Mouse (Mus musculus): Measurements from ENCODE around the gene Pak6. TPM values are rescaled to one million over a fixed set of nuclear protein-coding genes. Genes with fewer than 3 reads are reported as not detected.

Pak6 gene
- total RNA-seq, 2 experiments from 2014 or later, result 0.05 TPM; not detected in 1

GRCm38 (mm10) chr2:118663804-118664766 lies 982 bp downstream of the Pak6 start:
- ATAC-seq (replicated peaks; ENCODE audit: poor library complexity, severe bottlenecking), result no peak

DNA sequence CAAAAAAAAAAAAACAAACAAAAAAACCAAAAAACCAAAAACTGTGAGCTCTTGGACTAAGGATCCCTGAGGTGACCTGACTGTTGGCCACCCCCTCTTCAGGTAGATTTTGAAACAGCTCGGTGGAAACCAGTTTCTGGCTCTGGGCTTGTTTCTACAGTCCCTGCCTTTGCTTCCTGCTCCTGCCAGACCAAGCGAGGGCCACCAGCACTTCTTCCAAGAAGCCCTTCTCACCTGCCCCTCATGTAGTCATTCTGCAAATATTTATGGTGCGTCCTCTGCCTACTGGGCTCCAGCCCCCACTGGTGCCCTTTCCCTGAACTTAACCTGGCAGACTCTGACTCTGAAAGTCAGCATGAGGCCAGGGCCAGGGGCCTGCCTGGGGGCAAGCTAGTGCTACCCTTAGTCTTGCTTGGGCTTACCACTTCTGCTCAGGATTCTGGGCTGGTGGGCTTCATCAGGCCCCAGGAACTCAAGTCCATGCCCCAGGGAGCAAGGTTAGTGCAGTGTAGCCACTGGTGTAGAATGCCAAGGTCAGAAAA lies 1.9 kb downstream of the Pak6 start:
- no peak for ATAC-seq (replicated peaks; ENCODE audit: poor library complexity, severe bottlenecking)

DNA sequence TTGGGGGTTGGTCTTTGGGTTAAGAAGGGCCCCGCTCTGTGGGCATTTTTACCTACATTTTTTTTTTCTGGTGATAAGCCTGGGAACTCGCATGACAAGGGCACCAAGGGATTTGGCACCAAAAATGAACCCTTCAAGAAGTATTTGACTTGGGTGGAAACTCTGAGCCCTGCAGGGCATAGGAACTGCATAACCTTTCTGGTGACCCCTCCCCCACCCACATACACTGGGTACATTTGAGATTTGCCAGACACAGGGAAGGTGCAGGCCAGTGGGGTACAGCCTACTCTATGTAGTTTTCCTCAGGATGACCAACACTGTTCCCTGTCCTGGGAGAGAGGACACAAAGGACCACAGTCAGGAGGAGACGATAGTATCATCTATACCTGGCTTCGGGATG lies 2.5 kb downstream of the Pak6 start:
- no peak for ATAC-seq (replicated peaks; ENCODE audit: poor library complexity, severe bottlenecking)

GRCm38 (mm10) chr2:118667181-118667580 lies 4.1 kb downstream of the Pak6 start:
- ATAC-seq (replicated peaks; ENCODE audit: poor library complexity, severe bottlenecking), result no peak

DNA sequence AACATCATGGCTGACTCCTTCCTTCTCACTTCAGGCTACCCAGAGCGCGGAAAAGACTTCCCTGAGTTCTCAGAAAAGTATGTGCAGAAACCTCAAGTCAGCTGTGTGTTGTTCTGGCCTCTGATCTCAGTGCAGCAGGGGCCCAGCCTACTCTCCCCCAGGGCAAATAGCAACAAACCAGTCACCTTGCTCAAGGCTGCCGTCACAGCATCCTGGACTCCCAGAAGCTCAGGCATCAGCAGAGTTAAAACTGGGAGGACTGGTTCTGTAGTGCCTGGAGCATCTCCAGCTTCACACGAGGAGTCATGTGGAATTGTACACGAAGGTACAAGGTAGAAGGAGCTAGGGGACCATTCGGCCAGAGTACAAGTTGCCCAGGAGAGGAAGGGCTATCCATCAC lies 6.1 kb downstream of the Pak6 start:
- no peak for ATAC-seq (replicated peaks; ENCODE audit: poor library complexity, severe bottlenecking)

- no peak for ATAC-seq (replicated peaks; ENCODE audit: poor library complexity, severe bottlenecking)
Measured at GRCm38 (mm10) chr2:118669785-118670184, 6.7 kb downstream of the Pak6 start.

GRCm38 (mm10) chr2:118671728-118672127 lies 8.6 kb downstream of the Pak6 start:
- no peak for ATAC-seq (replicated peaks; ENCODE audit: poor library complexity, severe bottlenecking)

DNA sequence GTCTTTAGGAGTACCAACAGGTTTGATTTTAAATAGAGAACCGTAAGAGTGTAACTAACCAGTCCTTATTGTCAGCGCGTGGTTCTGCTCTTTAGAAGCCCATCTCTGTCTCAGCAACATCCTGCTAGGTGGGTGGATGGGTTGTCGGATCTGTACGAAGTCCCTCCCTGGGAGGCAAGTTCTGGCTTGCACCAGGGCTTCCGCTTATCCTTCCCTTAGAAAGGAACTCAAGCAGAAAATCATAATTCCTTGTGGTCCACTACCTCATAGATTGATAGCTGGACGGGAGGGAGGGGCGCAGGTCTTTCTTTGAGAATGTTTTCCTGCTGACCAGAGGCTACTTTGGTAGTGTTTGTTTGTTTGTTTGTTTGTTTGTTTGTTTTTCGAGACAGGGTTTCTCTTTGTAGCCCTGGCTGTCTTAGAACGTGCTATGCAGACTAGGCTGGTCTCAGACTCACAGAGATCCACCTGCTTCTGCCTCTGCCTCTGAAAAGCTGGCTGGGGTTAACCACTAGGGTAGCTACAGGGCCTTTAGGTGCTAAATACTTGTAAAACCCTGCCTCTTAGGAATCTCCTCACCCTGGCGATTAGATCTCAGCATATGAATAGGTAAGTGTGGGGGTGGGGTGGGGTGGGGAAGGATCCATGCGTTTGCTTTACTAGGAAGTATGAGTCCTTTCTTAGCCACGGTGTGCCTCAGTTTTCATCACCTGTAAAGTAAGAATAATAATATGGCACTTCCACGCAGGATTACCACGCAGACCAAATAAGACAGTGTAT lies 10.8 kb downstream of the Pak6 start:
- no peak for ATAC-seq (replicated peaks; ENCODE audit: poor library complexity, severe bottlenecking)

- no peak for ATAC-seq (replicated peaks; ENCODE audit: poor library complexity, severe bottlenecking)
Measured at GRCm38 (mm10) chr2:118674500-118674899, 11.4 kb downstream of the Pak6 start.

DNA sequence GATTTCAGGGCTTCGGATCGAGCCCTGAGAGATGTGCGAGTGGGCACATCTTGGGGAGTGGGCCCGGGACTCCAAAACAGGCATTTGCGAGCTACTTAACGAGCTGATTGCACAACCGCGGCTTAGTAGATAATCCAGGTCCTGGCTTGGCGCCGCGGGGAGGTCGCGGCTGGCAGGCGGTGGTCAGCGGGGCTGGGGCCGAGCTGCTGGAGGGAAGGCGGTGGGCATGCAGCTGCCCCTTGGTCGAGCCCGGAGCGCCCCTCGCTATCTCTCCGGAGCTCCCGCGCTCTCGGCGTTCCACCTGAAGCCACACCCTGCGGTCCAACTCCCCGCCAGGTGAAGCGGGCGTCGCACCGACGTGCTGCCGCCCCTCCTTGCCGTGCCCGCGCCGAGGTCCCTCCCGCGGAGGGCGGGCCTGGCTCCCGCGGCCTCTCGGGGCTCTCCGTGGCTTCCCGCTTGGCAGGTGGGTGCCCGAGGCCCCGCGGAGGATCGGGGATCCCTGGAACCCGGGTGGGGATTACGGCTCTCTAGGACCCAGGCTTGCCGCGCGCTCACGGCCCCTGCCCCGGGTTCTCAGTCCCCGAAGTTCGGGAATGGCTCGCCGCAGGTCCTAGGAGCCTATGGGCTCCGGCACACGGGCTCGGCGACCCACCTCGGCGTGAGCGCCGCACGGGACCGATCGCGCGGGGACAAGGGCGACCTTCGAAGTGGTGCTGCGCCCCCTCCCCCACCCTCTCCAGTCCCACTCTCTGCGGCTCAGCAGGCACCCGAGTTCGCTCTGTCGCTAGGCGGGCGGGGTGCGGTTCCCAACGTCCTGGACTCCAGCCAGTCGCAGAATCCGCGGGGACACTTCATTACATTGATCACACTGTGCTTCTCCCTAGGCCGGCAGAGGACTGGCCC lies 14.0 kb downstream of the Pak6 start:
- peak; percentile 29 for ATAC-seq (replicated peaks; ENCODE audit: poor library complexity, severe bottlenecking)

DNA sequence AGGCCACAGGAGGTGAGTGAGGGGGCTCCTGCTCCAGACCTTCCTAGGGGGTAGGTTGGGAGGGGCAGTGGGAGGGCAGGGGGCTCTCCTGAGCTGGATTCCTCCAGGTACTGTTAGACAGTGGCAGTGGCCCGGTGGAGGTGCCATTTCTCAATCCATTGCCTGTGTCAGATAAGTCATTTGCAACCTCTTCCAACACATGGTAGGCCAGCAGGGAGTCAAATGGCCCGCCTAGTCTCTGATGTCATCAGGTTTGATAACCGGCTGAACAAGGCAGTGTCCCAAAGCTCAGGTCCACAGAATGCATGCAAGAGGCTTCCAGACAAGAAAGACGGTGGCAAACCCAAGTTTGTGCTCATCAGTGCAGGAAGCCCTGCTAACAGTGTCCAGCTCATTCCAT lies 14.7 kb downstream of the Pak6 start:
- 0 out of 2 replicates have a peak, but pooled peaks have one; percentile 15 for ATAC-seq (replicated peaks; ENCODE audit: poor library complexity, severe bottlenecking)

DNA sequence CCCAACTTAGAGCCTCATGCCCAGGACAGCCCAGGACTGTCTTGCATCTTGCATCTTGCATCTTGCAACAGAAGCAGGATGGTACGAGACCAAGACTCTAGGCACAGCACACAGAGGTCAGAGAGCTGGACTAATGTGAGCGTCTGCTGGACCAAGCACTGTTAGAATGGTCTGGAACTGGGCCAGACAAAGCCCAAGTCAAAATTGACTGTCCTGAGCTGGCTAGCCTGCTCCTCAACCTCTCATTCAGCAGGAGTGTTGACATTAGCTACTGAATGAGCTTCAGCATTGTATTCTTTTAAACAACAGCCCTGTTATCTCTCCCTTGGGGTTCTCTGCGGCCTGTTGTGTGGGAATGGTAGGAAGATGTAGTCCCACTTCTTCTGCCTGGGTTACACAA lies 16.5 kb downstream of the Pak6 start:
- ATAC-seq (replicated peaks; ENCODE audit: poor library complexity, severe bottlenecking), result no peak

GRCm38 (mm10) chr2:118680926-118681325 lies 17.8 kb downstream of the Pak6 start:
- ATAC-seq (replicated peaks; ENCODE audit: poor library complexity, severe bottlenecking), result no peak

DNA sequence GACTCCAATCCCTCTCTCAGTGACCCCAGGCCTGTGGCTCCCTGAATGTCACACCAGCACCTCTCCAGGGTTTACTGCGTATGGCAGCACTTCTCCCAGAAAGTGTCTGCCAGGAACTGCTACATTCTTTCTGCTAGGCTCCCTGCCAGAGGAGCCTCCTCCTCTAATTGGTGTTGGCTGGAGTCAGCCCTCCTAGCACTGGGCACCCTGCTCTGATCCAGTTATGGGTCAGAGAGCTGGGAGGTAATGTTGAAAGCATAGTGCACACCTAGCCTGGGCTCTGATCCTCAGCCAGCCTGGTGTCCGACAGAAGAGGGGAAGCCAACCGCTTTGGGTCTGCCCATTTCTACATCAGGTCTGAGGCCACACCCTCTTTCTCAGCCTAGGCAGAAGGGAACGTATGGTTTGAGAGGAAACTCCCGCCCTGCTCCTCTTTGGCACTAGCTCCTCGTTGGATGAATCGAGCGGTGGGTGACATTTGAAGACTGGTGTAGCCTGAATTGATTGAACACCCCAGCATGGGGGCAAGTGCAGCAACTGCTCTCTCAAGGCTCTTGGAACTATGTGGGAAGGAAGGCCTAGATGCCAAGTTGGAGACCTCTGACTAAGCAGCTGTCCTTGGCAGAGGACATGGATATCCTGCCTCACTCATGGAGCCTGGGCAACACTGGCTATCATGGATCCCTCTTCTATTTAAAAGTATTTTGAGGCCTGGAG lies 19.6 kb downstream of the Pak6 start:
- ATAC-seq (replicated peaks; ENCODE audit: poor library complexity, severe bottlenecking), result peak; percentile 75

DNA sequence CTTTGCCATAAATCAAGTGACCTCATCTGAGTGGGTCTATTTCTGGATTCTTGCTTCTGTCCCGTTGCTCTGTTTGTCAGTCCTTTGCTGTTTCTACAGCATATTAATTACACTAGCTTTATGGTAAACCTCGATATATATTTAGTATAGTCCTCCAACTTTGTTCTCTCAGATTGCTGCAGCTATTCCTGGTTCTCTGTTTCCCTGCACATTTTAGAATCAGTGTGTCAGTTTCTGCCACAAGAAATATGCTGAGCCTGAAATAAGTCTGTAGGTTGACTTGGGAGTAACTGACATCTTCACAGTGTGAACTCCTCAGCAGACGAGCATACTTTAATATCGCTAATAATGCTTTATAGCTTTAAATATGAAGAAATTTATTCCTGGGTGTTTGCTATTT lies 22.0 kb downstream of the Pak6 start:
- ATAC-seq (replicated peaks; ENCODE audit: poor library complexity, severe bottlenecking), result no peak

DNA sequence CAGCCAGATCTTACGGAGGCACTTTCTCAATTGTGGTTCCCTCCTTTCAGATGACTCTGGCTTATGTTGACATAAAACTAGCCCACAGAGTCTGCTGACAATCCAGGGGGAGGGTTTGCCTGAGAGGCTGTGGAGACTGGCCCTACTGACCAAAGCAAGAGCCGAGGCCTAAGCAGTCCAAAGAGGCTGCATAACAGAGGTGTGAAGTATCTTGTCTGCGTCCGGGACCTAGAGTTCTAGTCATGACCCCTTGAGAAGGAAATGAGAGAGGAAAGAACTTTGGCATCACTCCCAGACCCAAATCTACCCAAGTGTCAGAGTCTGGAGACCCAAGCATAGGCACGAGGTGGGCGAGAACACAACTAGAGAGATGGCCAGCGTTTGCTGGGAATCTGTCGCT lies 23.6 kb downstream of the Pak6 start:
- ATAC-seq (replicated peaks; ENCODE audit: poor library complexity, severe bottlenecking), result peak; percentile 50

GRCm38 (mm10) chr2:118687791-118688190 lies 24.7 kb downstream of the Pak6 start:
- no peak for ATAC-seq (replicated peaks; ENCODE audit: poor library complexity, severe bottlenecking)

GRCm38 (mm10) chr2:118689875-118690274 lies 26.8 kb downstream of the Pak6 start:
- ATAC-seq (replicated peaks; ENCODE audit: poor library complexity, severe bottlenecking), result no peak

DNA sequence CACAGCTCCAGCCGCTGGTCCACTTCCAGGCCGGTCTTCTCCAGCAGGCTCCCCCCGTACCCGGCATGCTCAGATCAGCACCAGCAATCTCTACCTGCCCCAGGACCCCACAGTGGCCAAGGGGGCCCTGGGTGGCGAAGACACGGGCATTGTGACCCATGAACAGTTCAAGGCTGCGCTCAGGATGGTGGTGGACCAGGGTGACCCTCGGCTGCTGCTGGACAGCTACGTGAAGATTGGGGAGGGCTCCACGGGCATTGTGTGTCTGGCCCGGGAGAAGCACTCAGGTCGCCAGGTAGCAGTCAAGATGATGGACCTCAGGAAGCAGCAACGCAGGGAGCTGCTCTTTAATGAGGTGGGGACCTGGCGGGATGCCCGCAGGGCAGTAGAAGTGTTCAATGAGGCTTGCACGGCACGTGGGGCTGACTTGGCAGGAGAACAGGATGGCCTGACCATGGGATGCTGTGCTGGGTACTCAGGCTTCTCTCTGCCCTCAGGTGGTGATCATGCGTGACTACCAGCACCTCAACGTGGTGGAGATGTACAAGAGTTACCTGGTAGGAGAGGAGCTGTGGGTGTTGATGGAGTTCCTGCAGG lies 30.4 kb downstream of the Pak6 start:
- no peak for ATAC-seq (replicated peaks; ENCODE audit: poor library complexity, severe bottlenecking)
